Mouse (Mus musculus) left cerebral cortex, postnatal 4 days (tissue): ENCODE measurements around the gene Nppc. TPM values are rescaled to one million over a fixed set of nuclear protein-coding genes. Genes with fewer than 3 reads are reported as not detected.

Source experiments
- DNase-seq: peaks from one replicate; pipeline ENCODE4 v3.0.0-alpha.2; 2022
- intact Hi-C: fragments of 180-260 bp; cut with DNase I; formaldehyde crosslinking; loops from one replicate; pipeline ENCODE4 v1.15.1; 2025
- total RNA-seq, 2 experiments: library from RNA; stranded (reverse); gene quantifications; 2 replicates each; pipeline ENCODE4 v1.2.3; 2021

Nppc gene
- total RNA-seq, 2 experiments from 2014 or later: 7.3 to 7.6 TPM

GRCm38 (mm10) chr1:86665091-86665490 lies 5.3 kb downstream of the Nppc start:
- intact Hi-C loops: loop anchor here (10.0 kb wide), 1 partner anchor 520 kb away; the partner anchor contains the start of gene Prss56
- DNase-seq: no peak

GRCm38 (mm10) chr1:86657071-86657470 lies 13.3 kb downstream of the Nppc start:
- intact Hi-C loops: no loop called here
- peak; percentile 67 for DNase-seq

GRCm38 (mm10) chr1:86652675-86653074 lies 17.7 kb downstream of the Nppc start:
- intact Hi-C loops: no loop called here
- peak; percentile 18 for DNase-seq

- DNase-seq: peak; percentile 66
- intact Hi-C loops: no loop called here
These were observed 20.1 kb downstream of the Nppc start for GRCm38 (mm10) chr1:86650272-86650671.

GRCm38 (mm10) chr1:86647517-86647916 lies 22.9 kb downstream of the Nppc start:
- DNase-seq: no peak
- intact Hi-C loops: no loop called here

GRCm38 (mm10) chr1:86643101-86643809 lies 27.1 kb downstream of the Nppc start:
- intact Hi-C loops: no loop called here
- no peak for DNase-seq

GRCm38 (mm10) chr1:86634751-86635359 lies 35.5 kb downstream of the Nppc start:
- no peak for DNase-seq
- intact Hi-C loops: no loop called here

- DNase-seq: no peak
- intact Hi-C loops: no loop called here
These were observed 36.3 kb downstream of the Nppc start for GRCm38 (mm10) chr1:86633840-86634750.

GRCm38 (mm10) chr1:86633434-86633833 lies 36.9 kb downstream of the Nppc start:
- intact Hi-C loops: no loop called here
- DNase-seq: no peak

- intact Hi-C loops: no loop called here
- DNase-seq: no peak
These were observed 37.5 kb downstream of the Nppc start for GRCm38 (mm10) chr1:86632732-86633380.

GRCm38 (mm10) chr1:86630527-86630926 lies 39.8 kb downstream of the Nppc start:
- DNase-seq: no peak
- intact Hi-C loops: no loop called here

GRCm38 (mm10) chr1:86629936-86630335 lies 40.4 kb downstream of the Nppc start:
- no peak for DNase-seq
- intact Hi-C loops: no loop called here

- no peak for DNase-seq
- intact Hi-C loops: no loop called here
These were observed 42.1 kb downstream of the Nppc start for GRCm38 (mm10) chr1:86628270-86628669.

GRCm38 (mm10) chr1:86623001-86624000 lies 47.1 kb downstream of the Nppc start:
- intact Hi-C loops: no loop called here

GRCm38 (mm10) chr1:86622296-86622695 lies 48.1 kb downstream of the Nppc start:
- DNase-seq: no peak
- intact Hi-C loops: no loop called here

More at GRCm38 (mm10) chr1:86623001-86624000, 47.1 kb downstream of the Nppc start:
- no peak for DNase-seq

GRCm38 (mm10) chr1:86618454-86619125 lies 51.8 kb downstream of the Nppc start:
- intact Hi-C loops: no loop called here
- peak; percentile 72 for DNase-seq
